Mouse (Mus musculus) T-cell, adult 2 months (primary cell): ENCODE measurements around the gene Snrpf.
A peak's percentile ranks its signal among the peaks of the same experiment; 100 is the strongest.

Experiments
- DNase-seq: peaks from one replicate; pipeline ENCODE4 v3.0.0; 2022; ENCODE audit warnings: low spot score

Snrpf gene

GRCm38 (mm10) chr10:93589281-93589848 lies at the start of gene Snrpf:
Snrpf (minus strand) TSS chr10:93589706.
- peak; percentile 89 for DNase-seq

- no peak for DNase-seq
Observed at GRCm38 (mm10) chr10:93635941-93636340, 46.4 kb upstream of the Snrpf start.

DNA sequence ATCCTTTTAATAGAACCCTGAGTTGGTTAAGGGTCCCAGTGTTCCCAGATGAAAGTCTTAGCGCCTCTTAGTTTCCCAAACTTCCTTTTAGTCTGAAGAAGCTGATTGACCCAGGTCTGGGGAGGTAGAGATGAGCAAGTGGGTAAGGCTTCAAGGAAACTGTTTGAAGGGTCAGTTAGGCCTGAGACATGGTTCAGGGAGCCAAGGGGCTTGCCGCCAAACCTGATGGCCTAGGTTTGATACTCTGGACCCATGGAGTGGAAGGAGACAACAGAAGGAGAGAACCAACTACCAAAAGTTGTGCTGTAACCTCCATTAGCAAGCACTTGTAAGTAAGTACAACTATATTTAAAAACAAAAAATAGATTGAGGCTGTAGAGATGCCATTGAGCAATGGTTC lies 44.5 kb upstream of the Snrpf start:
- DNase-seq: no peak

- no peak for DNase-seq
Observed at GRCm38 (mm10) chr10:93633563-93633962, 44.1 kb upstream of the Snrpf start.

DNA sequence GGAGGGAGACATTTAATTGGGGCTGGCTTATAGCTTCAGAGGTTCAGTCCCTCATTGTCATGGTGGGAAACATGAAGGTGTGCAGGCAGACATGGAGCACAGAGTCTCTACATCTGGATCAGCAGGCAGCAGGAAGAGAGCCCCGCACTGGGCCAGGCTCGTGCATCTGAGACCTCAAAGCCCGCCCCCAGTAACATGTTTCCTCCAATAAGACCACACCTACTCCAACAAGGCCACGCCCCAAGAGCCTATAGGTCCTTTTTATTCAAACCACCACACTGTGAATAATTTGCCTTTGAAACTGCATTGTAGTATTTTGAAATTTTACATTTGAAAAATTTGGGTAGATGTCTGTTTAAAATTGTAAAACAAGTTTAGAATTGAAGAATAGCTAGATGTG lies 42.6 kb upstream of the Snrpf start:
- DNase-seq: no peak

- DNase-seq: no peak
Observed at GRCm38 (mm10) chr10:93630310-93630709, 40.8 kb upstream of the Snrpf start.

DNA sequence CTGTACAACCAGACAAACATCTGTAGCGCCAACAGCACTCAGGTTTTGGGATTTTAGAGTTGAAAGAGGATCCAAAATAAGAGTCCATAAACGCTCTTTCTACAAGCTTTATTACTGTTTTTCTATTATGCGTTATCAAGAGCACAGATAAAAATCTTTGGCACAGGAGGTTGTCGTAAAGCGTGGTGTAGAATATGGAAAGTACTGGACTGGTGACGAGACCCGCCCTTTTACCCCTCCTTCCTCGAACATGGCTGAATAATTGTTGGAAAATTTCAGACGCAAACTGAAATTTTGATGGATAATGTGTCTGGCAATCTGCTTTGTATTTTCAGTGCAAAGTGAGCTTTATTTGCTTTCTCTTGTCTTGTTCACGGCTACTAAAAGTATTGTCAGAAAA lies 34.6 kb upstream of the Snrpf start:
- DNase-seq: no peak

DNA sequence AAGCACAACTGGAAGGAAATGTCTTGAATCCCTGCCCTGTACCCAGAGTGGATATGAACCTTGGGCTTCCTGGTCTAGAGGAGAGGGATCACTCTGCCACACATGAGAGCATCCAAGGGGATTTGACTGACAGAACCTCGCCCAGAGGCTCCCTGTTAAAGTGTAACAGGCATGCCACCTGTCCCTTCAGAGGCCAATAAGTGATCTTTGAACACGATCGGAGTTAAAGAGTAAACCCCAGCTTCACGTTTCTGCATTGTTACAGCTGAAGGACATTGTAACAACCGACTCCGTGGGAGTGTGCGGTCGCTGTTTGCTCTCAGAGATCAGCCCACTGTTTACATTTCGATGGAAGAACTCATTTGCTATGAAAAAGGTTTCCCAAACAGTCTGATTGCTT lies 34.2 kb upstream of the Snrpf start:
- DNase-seq: no peak

DNA sequence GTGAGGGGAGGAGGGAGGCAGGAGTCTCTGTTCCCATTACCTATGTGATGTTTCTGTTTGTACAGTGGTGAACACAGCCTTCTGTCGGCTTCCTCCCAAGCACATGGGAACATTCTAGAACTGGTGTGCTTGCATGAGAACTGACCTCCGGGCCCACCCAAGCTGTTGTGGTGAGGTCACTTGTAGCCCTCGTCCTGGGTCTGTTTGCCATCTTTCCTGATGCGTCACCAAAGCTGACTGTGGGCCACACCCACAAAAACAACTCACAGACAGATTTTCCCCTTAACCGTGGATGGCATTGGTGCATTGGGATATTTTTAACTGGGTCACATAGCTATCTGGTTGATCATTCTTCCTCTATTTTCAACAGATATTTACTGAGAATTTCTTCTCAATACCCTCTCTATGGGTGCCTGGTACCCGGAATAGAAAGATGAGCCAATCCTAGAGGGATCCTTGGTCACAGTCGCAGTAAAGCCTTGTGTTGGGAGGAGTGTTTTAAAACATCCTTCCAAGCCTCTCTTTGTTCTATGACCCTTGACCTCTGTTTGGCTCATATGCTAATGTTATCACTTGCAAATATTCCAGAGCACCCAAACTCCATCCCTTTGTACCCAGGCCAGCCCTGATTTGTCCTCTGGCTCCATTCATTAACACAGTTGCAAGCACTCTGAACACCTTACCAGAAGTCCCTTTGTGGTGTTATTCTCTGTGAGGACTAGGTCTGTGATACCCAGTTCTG lies 31.1 kb upstream of the Snrpf start:
- no peak for DNase-seq

GRCm38 (mm10) chr10:93614850-93615249 lies 25.3 kb upstream of the Snrpf start:
- peak; percentile 29 for DNase-seq

DNA sequence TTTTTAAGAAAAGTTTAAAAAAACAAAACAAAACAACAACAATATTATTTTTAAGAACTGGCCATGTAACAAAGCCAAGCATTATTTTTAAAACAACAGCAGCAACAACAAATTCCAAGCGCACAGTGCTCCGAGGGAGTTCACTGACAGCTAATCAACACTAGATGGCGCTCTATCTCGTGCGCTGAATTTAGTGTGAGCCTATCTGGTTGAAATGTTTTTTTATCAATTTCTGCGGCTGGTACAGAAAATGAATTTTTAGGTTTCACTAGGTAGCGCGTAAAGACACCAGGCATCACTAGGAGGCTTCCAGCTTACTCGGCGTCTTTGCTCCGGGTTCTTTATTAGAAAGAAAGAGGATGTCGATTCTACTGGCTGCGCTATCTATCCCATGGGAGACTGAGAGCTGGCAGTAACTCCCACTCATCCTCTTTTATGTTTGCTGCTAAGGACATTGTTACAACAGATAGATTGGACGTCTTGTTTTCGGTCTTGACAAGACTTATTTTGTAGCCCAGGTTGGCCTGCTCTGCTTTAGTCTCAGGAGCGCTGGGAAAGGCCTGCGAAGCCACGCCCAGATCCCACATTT lies 22.0 kb upstream of the Snrpf start:
- DNase-seq: peak; percentile 22

DNA sequence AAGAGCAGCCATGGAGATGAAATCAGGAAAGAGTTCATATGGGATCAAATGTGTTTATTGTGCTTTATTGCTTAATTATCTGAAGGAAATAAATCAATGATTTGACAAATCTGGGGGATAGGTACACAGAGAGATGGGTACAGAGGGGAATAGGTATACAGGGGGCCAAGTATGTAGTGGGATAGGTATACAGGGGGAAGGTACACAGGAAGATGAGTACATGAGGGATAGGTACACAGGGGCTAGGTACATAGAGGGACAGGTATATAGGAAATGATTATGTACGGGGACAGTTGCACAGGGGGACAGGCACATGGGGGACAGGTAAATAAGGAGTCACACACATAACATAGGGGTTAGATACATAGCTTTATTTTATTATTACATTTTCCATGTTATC lies 21.4 kb upstream of the Snrpf start:
- no peak for DNase-seq

DNA sequence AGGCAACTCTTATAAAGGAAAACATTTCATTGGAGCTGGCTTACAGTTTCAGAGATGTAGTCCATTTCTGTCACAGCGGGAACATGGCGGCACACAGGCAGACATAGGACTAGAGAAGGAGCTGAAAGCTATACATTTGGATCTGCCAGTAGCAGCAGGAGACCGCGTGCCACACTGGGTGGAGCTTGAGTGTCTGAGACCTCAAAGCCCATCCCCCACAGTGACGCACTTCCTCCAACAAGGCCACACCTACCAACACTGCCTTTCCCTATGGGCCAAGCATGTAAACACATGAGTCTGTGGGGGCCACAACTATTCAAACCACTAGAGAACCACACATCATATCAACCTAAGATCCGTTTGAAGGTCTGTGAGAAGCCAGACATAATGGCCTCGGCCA lies 19.7 kb upstream of the Snrpf start:
- DNase-seq: no peak

DNA sequence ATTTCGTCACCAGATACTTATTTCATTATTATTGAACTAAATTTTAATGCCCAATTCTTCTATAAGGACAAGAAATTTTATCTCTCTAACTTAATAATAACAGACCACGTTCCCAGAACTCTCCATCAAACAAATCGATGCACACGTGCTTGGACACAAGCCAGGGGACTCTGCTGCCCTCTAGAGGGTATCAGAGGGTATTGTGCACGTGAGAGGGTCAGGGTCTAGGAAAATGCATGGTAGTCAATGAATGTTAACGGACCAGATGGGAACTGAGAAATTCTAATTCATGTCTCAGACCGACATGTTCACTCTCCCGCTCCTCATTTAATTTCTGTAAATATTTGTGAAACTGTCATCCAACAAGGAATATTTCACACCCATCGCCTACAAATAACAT lies 18.5 kb upstream of the Snrpf start:
- DNase-seq: no peak

DNA sequence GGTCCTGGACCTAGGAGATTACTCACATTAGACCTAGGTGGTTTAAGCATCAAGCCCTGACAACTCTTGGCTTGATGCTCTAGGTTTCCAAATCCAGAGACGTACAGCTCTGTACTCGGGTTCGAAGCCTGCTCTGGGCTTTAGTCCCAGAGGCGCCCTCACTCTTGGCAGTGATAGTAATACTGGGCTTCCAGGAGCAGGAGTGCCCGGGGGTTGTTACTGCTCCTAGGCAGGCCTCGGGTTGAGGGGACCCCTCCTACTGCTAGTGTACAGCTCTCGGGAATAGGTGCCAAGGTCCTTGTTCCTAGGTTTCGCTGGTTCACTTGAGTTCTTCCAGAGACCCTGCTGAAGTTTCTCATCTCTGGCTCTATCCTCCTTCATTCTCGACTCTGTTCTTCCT lies 16.8 kb upstream of the Snrpf start:
- no peak for DNase-seq

DNA sequence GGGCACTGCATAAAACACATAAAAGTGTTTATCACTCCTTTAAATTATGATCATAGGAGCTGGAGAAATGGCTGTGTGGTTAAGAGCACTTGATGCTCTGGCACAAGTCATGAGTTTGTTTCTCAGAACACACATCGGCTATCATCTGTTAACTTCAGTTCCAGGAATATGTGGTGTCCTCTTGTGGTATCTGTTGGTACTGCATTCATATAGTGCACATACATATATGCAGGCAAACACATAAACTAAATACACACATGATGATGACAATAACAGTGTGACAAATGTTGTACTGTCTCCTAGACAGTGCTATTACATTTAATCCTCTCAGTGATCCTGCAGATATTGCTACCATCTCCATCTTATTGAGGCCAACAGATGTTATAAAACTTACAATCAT lies 13.8 kb upstream of the Snrpf start:
- DNase-seq: no peak

DNA sequence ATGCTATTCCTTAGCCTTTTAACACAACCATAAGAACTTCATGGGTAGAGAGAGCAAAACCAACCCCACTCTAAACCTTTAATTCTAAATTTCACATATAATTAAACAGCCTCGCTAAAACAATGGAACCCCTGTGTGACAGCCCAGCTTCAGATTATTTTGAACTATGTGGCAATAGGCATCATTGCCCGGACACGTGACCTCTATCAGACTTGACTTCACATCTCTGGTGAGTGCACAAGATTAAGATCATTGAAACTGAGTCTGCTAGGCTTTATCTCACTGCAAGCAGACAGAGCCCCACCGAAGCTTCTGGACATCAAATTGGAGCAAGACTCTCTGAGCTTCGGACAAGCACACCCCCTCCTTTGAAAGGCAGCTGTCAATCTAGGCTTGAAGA lies 12.8 kb upstream of the Snrpf start:
- no peak for DNase-seq

DNA sequence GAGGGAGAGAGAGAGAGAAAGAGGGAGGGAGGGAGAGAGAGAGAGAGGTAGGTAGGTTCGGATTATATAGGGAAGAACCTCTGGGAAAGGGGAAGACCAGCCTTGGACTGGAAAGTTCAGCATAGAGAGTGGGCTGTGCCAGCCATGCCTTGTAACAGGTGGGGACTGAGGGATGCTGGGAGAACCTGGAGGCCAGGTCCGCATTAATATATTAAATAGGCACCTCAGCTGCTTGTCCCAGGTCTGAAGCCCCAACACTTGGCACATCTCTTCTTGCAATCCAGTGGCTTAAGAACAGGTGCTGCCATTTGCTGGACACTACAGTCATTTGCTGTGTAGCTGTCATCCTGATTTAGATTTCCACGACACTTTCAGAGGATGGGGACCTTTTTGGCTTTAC lies 7.1 kb upstream of the Snrpf start:
- no peak for DNase-seq

- DNase-seq: no peak
Observed at GRCm38 (mm10) chr10:93595831-93596230, 6.3 kb upstream of the Snrpf start.

DNA sequence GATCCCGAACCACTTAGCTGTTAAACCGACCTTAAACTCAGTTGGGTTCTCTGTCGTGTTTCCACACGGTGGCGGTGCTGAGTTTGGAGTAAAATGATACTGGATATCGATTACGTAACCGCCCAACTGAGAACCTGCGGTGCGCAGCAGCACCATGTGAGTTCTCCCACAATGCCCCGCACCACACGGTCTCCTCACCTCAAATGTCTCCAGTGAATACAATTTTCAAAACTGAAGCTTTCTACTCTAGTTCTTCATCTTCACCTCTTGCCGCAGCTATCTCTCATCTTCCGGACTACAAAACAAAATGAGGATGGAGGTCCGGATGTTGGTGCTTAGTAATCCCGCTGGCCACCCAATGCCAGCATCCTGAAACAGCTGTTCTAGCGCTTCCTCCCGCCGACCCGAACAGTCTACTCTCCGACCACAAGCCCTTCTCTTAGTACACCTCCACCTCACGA lies 4.5 kb upstream of the Snrpf start:
- peak; percentile 84 for DNase-seq

DNA sequence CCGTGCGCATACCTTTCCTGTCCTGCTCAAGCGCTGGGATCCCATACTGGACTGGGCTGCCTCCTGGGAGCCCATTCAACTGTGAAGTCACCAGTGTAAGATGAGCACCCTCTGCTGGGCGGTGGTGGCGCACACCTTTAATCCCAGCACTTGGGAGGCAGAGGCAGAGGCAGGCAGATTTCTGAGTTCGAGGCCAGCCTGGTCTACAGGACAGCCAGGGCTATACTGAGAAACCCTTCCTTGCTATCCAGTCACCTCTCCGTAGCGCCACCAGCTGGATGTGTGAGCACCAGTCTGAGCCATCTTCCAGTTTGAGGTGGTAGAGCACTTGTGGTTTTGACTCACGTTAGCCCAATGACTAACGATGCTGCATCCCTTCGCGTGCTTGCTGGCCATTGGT lies 3.0 kb upstream of the Snrpf start:
- DNase-seq: peak; percentile 7

- no peak for DNase-seq
Observed at GRCm38 (mm10) chr10:93588796-93589195, 710 bp downstream of the Snrpf start.

DNA sequence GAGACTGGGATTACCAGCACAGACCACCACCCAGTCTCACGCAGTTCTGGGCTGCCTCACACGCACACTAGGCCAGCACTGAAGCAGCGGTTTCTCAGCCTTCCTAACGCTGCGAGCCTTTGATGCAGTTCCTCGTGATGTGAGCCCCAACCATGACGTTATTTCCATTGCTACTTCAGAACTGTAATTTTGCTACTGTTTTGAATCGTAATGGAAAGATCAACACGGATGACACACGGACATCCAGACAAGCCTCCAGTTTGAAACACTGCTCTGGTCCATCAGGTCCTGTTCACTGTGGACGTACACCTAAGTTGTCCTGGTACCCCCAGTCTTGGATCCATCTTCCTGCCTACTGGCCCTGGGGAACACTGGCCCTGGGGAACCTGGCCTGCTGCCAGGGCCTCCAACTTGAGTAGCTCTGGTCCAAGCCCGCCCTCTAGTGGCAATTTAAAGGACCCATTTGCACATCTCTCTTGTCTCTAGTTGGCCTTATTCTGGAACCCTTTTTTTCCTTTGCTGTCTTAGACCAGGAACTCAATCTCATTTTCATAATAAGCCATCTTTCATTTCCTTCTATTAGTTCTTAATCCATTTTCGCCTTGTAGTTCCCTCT lies 12.1 kb downstream of the Snrpf start:
- DNase-seq: peak; percentile 59
